Mouse (Mus musculus) thymus, adult 18-20 months (tissue): ENCODE results near the gene Homer1.

Experiments used
- DNase-seq, 2 experiments: peaks; one replicate each; pipeline ENCODE4 v3.0.0; 2022; ENCODE audit warnings: mixed read lengths in 2 of 2

Gene Homer1

GRCm38 (mm10) chr13:93299316-93299715 lies at the start of gene Homer1:
TSS of gene Homer1 (plus strand) at chr13:93299635.
- DNase-seq: no peak

- DNase-seq: no peak
These were observed 47.7 kb upstream of the Homer1 start for GRCm38 (mm10) chr13:93251732-93252131.

GRCm38 (mm10) chr13:93252175-93252574 lies 47.3 kb upstream of the Homer1 start:
- DNase-seq: no peak

DNA sequence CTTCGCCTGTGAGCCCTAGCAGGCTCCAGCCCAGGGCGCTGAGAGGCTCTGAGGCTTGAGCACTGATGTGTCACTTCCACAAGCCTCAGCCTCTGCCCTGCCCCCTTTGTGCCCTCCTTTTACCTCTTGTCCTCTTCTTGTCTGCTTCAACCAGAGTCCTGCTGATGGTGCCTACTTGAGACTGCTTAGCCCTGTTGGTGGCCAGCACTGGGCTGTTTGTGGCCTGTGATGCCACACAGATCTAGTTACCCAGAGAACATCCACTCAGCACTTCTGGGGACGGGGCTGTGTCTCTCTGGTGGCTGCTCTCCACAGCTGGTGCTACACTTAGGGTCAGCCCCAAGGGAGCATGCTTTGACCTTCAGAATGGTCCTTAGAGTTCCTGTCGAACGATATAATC lies 46.5 kb upstream of the Homer1 start:
- no peak for DNase-seq

DNA sequence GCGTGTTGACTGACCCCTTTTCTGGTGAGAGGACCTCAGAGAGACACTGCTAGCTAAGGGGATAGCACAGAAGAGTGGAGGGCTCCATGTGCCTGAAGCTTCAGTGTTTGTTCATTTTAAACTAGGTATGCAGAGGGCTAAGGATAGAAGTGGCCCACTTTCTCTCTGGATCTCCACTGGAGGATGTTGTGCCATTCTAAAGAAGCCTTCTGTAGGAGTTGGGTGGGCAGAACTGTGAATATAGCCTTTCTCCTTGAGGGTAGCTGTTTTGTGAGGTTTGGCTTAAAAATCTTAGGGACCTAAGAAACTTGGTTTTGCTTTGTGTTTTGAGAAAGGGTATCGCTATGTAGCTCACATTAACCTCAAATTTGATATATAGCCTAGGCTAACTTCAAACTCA lies 32.3 kb upstream of the Homer1 start:
- DNase-seq: no peak

DNA sequence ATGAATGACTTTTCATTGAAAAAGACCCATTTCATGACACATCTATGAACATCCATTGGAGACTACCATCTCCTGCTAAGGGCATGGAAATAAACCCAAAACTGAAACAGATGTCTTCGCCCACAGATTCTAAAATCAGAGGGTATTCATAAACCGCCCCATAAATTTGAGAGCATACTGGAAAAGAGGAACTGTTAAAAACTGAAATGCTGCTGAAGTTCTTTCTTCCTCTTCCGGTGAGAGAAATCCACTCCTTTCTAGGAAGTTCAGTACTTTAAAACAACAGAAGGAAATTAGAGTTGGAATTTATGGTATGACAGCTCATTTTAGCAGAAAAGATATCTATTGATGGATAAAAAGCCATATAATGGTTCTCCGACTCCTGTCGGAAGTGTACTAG lies 1.1 kb downstream of the Homer1 start:
- DNase-seq: no peak

DNA sequence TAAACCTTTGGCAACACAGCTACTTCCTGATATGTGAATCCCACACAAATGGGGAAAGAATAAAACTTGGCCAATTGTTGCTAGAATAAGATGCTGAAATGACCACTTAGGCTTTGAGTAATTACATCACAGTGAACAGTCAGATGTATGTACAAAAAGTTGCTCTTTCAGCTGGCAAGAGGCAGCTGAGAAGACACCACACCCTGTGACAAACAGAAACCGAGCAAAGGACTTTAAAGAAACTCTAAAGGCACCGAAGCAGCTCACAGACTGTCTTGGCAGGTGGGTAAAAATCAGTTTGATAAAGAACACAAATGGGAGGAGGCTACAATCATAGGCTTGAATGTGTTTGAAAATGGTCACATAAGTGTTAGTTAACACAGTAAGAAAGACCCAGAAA lies 1.6 kb downstream of the Homer1 start:
- no peak for DNase-seq

GRCm38 (mm10) chr13:93302846-93303562 lies 3.6 kb downstream of the Homer1 start:
- DNase-seq: no peak

DNA sequence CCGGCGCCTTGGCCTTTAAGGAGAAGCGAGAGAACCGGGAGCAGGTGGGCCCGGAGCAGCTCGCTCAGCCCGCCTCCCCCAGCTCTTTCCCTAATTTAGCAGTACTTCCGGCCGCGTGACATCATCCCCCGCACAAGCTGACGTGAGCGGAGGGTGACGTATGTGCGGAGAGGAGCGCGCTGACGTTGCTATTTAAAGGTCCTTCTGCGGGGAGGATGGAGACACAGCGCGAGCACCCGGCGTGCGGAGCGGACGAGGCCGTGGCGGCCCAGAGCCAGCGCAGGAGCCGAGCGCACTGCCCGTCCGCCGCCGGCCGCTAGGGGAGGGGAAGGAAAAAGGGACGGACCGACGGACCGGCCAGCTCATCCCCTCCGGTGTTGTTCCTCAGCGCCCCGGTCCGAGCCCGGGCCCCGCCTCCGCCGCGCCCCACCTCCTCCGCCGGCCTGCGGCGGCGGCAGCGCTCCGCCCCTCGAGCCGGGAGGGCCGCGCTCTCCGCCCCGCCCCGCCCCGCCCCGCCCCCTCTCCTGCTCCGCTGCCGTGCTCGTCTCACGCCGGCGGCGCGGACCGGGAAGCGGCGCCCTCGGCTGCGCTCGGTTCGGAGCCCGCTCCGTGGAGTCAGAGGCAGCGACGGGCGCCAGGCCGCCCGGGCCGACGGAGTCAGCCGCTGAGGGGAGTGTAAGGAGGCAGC lies 4.3 kb downstream of the Homer1 start:
- peak; percentile 92 to 96 for DNase-seq

GRCm38 (mm10) chr13:93304251-93305001 lies 5.0 kb downstream of the Homer1 start:
- peak in 1 of 2 experiments; percentile 15 for DNase-seq

GRCm38 (mm10) chr13:93305149-93305548 lies 5.7 kb downstream of the Homer1 start:
- no peak for DNase-seq

GRCm38 (mm10) chr13:93305636-93306035 lies 6.2 kb downstream of the Homer1 start:
- DNase-seq: no peak

- DNase-seq: no peak
These were observed 7.1 kb downstream of the Homer1 start for GRCm38 (mm10) chr13:93306545-93306944.

- DNase-seq: no peak
These were observed 8.3 kb downstream of the Homer1 start for GRCm38 (mm10) chr13:93307700-93308099.

DNA sequence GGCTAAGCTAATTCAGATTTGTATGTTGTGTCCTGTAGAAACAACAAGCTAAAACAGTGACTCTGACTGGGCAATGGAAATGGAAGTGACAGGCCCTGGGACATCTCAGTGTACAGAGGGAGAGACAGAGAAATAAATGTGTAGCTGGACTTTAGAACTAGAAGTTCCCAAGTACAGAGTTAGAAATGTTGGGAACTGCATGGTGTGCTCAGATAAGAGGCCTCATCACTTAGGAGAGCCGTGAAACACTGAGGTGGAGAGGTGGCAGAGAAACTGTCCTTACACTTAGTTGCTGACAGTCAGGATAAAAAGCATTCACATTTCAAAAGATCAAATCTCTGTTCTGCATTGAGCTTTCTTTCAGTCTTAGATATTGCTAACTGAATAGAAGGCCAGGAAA lies 9.9 kb downstream of the Homer1 start:
- no peak for DNase-seq

DNA sequence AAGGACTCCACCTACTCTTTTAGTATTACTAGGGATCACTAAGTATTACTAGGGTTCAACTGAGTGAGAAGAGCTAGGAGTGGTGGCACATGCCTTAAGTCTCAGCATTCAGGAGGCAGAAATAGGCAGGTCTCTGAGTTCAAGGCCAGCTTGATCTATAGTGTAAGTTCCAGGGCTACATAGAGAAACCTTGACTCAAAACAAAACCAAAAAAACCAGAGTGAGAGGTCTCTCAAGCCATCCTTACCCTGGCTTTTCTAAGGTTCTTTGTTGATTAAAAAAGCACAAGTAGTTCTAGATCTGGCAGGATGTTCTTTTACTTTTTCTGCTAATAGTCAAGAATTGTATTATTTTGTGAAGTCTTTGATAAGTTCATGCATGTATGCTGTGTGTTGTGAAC lies 13.1 kb downstream of the Homer1 start:
- DNase-seq: no peak

- no peak for DNase-seq
These were observed 14.9 kb downstream of the Homer1 start for GRCm38 (mm10) chr13:93314322-93314721.

DNA sequence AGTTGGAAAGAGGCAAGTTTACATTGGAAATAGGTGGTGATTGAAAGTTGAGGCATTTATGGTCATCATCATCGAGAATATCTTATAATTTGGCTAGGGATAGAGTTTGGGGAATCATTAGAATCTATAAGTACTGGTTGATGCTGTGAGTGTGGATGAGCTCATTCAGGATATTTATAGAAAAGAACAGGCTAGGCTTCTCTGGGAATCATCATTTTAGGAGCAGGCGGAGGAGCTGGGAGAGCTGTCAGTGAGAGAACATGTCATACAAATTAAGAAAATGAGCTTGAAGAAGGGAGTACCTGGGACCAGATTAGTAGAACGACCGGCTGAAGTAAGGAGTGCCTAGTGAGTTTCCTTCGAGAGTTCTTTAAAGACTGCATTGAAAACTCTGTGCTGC lies 20.7 kb downstream of the Homer1 start:
- DNase-seq: no peak

- DNase-seq: no peak
These were observed 26.9 kb downstream of the Homer1 start for GRCm38 (mm10) chr13:93326326-93326725.

DNA sequence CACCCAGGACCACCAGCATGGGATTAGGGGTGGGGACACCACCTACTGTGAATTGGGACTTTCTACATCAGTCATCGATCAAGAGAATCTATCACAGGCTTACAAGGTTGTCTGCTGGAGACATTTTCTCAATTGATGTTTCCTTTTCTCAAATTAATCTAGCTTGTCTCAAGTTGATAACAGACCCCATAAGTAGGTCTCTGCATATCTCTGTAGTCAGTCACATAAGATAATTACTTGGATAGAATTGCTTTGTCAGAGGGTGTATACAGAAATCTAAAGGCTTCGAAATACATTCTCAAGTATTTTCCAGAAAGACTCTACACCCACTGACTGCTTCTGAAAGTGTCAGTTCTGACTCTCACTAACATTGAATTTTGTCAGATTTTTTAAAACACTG lies 32.3 kb downstream of the Homer1 start:
- no peak for DNase-seq

- no peak for DNase-seq
These were observed 33.1 kb downstream of the Homer1 start for GRCm38 (mm10) chr13:93332491-93332890.

GRCm38 (mm10) chr13:93335337-93335736 lies 35.9 kb downstream of the Homer1 start:
- DNase-seq: no peak

GRCm38 (mm10) chr13:93338394-93338793 lies 39.0 kb downstream of the Homer1 start:
- no peak for DNase-seq
